Mouse (Mus musculus): ENCODE measurements around the gene Ern2.

DNA sequence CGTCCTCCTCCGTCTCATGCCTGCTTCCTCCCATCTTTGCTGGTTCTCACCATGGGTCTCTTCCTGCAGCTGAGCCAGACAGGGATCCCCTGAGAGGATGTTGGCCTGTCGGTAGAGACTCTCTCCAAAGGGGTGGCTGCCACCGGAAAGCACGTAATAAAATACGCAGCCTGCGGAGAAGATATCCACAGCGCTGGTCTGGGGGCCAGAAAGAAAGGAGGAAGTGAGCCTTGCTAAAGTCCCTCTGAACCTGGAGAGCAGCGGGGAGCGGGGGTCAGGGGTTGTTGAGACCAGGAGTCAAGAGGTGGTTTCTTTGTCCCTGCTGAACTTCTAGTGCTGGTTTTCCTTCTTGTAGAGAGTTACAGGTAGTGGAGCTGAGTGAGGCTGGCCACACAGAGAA is 14.4 kb downstream of the Ern2 start:
- TF ChIP-seq CTCF (IDR thresholded peaks at IDR 0.05; ENCODE audit: extremely low read depth, insufficient read length, insufficient replicate concordance, low read depth, low read length) (no peak), POLR2A (IDR thresholded peaks at IDR 0.05; ENCODE audit: low read depth, low read length) (no peak)
